Mouse (Mus musculus) natural killer cell, adult 2 months (primary cell): Measurements from ENCODE around the gene Mapk1.

Source experiments
- DNase-seq, 2 experiments: peaks; one replicate each; pipeline ENCODE4 v3.0.0; 2022; ENCODE audit warnings: low spot score in 2 of 2

The Mapk1 gene

DNA sequence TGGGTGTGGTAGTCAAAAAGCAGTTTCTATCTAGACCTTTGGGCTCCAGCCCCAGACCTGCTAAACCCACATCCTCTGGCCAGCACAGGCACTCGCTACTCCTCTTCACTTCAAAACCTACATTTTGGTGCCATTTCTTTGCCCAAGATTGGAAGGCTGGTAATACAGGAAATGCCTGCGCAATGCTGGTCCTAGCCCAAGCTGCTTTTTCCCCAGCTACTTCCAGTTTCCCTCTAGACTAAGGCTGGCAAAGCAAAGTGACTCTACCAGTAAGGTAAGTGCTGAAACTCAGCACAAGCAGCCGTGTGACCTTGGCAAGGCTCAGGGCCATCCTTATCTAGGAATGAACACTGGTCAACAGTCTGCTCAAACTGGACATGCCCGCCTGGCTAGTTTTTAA lies 102.5 kb downstream of the Mapk1 start:
- DNase-seq = peak; percentile 67 to 83

DNA sequence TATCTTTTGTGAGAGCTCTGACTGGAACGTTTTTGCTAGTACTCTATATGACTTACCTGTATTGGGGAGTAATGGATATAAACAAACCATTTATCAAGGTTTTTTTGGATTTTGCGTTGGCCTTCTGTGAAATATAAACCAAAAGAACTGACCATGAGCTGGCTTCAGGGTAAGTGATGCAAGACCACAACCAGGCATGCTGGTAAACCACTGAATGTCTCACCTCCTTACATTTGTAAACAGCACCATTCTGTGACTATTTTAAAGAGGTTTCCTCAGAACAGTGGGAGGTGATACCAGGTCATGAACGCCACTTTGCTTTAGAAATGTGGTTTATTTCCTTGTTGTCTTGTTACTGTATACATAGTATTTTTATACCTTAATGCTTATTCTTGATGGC lies 103.1 kb downstream of the Mapk1 start:
- DNase-seq = peak; percentile 28 to 69

GRCm38 (mm10) chr16:17086669-17087193 lies 103.5 kb downstream of the Mapk1 start:
- peak in 1 of 2 experiments; percentile 7 for DNase-seq

- no peak for DNase-seq
Measured at GRCm38 (mm10) chr16:17088346-17088745, 105.2 kb downstream of the Mapk1 start.

DNA sequence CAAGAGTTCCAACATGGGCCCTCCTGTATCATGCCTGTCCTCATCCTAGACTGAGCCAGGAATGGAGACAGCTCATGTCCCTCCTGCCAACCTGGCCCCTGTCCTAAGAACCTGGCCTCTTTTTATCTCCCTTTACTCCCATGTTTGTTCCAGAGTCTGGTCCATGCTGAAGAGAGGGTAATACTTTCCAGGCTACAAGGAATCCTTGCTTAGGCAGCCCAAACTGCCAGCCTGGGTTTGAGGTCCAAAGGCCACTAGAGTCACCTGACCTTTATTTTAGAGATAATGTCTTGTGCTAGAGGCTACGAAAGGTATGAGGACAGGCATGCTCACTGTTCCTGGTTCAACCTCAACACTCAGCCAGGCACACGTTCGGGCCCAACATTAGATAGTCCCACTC lies 113.8 kb downstream of the Mapk1 start:
- DNase-seq = no peak
